Mouse (Mus musculus): ENCODE measurements around the gene Fam117a.

The Fam117a gene

DNA sequence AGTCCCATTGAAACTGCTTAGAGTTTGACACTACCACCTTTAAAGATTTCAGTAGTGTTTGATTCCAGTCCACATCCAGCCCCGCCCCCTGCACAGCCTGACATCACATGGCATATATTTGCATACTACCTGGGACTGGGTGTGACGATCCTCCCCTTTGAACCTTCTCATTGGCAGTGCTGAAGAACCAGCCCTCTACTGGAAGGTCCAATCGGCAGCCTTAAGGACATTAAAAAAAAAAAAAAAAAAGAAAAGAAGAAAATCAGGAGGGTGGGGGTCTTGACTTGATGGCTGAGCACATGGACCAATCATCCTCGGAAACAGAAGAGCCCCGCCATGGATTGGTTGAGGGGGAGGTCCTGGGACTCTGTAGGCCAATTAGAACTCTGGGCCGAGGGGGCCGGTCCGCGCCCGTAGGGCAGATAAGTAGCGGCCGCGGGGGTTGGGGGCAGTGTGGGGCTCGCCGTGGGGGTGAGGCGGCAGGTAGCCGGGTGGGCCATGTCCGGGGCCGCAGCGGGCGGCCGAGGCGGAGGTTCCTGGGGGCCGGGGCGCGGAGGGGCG lies at the start of gene Fam117a:
Fam117a (plus strand) TSS at position 451 of the 561 bp plus-strand sequence.
- DNase-seq (ENCODE audit: low read depth, low spot score) = peak; percentile 98

DNA sequence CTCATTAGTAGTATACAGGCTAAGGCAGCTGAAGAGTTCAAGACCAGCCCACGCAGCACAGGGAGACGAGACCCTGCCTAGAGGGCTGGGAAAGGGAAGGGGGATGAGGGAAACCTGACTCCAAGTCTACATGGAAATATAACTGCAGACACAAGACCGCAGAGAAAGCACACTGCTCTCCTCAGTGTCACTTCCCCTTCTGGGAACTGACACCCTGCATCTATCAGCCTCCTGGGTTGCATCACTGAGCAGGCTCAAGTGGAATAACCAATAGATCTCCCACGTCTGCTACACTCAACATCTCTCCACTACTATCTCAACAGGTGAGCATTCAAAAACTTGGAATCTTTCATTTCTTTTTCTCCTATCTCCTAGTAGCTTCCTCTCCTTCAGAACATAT lies 44.8 kb upstream of the Fam117a start:
- no peak for DNase-seq (ENCODE audit: low read depth, low spot score)

DNA sequence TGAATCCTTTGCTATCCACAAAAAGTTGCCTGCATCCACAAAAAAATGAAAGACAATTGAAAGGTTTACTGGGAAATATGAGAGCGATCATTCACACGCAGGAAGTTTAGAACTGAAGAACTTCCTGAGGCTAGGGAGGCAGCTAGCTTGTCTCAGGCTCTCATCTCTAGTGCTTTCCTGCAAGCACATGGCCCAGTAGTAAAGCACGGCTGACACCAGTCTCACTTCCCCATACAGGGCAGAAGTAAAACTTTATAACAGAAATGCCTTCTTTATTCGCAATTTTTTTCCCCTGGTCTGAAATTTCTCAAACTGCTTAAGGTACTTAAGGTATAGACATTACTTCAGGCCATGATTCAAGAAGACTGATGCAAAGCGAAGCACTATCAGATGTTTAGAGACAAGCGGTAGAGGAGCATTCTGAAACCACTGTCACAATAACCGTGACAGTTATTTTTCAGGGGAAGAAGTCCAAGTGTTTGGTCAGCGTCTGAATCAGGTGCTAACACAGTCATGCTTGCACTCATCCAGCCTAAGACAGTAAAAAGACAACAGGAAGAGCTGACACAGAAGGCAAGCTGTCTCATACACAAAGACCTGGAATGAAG lies 43.7 kb upstream of the Fam117a start:
- no peak for DNase-seq (ENCODE audit: low read depth, low spot score)

DNA sequence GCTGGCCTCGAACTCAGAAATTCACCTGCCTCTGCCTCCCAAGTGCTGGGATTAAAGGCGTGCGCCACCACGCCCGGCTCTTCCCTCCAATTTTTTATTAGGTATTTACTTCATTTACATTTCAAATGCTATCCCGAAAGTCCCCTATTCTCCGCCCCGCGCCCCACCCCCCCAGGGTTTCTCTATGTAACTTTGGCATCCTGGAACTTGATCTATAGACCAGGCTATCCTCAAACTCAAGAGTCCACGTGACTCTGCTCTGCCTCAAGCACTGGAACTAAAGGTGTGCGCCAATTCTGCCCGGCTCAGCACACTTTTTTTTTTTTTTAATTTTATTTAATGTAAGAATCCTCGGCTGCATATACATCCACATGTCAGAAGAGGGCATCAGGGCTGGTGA lies 41.1 kb upstream of the Fam117a start:
- DNase-seq (ENCODE audit: low read depth, low spot score) = peak; percentile 88

DNA sequence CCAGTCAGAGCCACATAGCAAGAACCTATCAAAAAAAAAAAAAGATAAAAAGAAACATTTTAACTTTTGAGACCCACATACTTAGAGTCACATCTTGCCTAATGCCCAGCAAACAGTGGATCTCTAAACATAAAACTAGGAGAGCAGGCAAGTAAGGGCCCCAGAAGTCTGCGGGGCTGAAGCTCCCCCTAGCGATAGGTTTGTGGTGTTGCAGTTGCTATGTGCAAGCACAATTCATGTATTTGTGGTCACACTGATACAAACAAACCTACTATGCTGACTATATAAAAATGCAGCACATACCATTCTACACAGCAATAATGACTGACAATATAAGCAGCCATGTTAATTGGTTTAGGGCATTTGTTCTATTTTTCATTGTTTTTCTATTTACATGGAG lies 38.7 kb upstream of the Fam117a start:
- DNase-seq (ENCODE audit: low read depth, low spot score) = peak; percentile 77

DNA sequence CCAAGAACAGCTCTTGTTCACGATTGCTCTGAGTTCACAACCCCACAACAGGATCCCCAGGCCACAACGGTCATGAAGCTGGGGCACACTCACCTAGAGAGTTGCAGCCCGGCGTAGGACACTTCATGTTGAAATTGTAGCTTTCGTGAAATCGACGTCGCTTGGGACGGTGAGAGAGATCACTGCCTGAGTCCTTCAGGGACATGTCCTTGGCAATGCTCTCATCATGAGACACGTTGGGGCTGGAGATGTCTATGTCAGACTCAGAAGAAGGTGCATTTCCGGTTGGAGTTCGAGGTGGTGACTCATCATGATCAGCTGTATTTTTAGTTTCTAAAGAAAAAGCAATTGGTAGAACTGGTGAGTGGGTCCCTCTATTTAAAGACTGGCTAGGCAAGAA lies 36.9 kb upstream of the Fam117a start:
- DNase-seq (ENCODE audit: low read depth, low spot score) = no peak

DNA sequence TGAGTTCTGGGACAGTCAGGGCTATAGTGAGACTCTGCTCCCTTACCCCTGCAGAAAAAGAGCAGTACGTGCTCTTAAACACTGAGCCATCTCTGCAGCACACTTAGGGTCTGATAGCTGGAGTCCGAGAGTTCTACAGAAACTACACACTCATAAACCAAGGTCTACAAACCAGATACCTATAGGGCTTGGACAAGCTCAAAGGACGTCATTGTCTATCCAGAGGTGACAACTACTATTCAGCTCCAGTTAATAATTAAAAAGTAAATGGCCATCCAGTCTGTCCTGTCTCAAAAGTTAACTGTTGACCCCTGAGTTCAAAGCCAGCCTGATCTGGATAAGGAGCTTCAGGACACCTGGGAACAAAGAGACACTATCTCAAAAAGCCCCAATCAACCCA lies 35.0 kb upstream of the Fam117a start:
- no peak for DNase-seq (ENCODE audit: low read depth, low spot score)

DNA sequence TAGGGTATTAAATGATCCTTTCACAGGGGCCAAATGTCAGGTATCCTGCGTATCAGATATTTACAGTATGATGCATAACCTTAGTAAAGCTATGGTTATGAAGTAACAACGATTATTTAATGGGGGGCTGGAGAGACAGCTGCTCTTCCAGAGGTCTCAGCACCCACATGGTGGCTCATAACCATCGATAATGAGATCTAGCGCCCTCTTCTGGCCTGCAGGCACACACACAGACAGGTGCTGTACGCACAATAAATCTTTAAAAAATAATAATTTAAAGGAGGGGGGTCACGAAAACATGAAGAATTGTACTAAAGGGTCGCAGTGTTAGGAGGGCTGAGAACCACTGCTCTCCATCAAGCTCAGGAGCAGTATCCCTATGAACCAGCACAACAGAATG lies 31.2 kb upstream of the Fam117a start:
- peak; percentile 66 for DNase-seq (ENCODE audit: low read depth, low spot score)

DNA sequence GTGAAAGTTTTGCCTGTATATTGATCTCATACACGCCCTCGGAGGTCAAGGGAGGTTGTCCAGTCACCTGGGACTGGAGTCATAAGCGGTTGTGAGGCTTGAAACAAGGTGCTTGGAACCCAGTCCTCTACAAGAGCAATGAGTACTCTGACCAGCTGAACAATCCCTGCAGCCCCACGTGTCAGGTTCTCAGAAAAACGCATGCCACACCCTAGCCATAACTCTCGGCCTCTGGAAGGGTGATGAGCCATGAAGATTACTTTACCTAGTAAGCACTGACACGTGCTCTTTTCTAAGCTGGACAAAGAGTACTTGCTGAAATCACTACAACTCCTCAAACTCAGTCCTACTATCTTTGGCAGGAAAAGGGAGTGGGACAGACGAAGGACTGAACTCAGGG lies 29.3 kb upstream of the Fam117a start:
- DNase-seq (ENCODE audit: low read depth, low spot score) = no peak

DNA sequence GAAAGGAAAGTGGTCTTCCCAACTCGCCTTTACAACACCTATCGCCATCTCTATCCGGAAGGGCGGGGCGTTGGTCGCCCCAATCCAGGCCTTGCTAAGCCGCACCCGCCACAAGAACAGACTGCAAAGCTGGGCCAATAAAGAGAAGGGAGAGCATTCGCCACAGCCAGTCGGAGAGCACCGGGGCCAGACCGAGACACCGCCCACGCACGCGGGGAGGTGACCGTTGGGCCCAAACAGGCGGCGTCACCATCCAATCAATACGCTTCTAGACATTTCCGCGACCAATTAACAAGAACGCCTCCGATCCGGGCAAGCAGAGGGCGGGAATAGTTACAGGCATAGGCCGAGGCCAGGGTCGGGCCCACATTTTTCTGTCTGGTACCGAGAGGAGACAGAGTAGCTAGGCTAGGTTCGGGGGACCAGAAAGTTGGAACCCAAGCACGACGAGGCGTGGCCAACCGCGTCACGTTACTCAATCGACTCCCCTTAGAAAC lies 27.3 kb upstream of the Fam117a start:
- peak; percentile 99 for DNase-seq (ENCODE audit: low read depth, low spot score)

DNA sequence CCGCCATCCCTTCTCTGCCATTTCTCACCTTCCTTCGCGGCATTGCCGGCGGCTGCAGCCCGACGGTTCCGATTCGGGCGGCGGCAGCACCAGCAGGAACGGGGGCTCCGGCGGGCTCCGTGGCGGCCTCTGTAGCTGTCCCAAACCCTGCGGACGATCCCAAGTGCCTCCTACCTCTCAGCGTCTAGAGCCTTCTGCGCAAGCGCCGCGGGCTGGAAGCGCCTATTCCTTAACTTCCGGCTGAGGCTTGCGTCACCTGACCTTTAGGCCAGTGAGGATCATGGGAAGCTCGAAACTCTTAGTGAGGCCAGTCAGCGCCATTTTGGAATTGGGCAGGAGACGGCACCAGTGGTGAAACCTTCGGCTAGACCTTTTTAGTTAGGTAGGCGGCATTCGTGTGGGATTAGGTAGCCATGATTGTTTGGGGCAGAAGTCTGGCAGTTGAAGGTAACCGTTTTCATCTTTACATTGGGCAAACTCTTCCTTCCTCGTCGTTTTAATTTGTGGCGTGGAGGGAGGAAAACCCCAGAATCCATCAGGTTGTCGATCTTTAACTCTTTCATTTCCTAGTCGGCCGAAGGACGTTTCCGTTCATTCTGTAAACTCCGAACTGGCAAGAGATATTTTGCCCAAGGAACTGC lies 26.7 kb upstream of the Fam117a start, which contains the start of gene Kat7:
Kat7 (minus strand) TSS at position 240 of the 641 bp plus-strand sequence.
- DNase-seq (ENCODE audit: low read depth, low spot score) = peak; percentile 100

DNA sequence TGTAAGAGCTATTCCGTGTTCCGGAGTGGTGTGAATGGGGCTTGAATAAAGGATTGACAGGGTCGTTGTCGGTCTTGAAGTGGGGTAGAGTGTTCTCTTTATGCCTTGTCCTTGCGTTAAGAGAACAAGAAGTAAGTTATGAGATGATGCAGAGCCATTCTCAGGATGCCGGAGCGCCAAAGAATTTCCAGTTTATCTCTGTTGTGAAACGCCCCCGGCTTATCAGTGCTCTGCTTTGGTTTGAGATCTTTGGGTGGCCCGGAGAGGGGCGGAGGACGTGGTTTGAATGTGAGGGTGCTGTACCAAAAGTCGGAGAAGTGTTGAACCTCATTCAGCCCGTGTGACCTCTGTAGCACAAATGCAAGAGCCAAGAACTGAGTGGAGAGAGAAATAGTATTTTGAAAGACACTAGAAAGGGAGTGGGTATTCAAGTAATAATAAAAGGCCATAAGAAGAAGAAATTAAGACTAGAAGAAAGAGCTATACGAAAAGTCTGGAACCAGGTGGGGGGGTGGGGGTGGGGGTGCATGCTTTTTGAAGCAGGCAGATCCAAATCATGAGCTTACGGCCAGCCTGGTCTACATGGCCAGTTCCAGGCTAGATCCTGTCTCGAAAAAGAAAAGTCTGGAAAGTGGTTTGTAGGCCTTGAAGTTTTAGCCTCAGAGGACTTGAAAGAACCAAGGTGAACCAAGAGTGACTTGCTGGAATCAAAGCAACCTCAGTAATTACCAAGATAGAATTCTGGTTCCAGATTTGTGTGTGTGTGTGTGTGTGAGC lies 26.0 kb upstream of the Fam117a start:
- DNase-seq (ENCODE audit: low read depth, low spot score) = peak; percentile 53

DNA sequence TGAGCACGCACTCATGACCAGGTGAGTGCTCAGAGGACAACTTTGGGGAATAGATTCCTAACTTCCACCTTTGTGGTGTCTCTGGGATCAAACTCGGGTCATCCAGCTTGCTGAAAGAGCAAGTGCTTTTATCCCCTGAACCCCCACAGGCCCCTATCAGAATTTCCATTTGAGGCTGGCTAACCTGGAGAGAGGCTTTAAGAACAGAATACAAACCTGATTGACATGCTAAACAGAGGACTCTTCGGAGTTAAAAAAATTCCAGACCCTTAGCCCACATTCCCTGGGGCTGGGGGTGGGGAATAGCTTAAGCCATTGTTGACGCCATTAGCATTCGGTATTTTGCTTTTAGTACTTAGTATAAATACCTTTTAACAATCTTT lies 25.4 kb upstream of the Fam117a start:
- DNase-seq (ENCODE audit: low read depth, low spot score) = peak; percentile 91

DNA sequence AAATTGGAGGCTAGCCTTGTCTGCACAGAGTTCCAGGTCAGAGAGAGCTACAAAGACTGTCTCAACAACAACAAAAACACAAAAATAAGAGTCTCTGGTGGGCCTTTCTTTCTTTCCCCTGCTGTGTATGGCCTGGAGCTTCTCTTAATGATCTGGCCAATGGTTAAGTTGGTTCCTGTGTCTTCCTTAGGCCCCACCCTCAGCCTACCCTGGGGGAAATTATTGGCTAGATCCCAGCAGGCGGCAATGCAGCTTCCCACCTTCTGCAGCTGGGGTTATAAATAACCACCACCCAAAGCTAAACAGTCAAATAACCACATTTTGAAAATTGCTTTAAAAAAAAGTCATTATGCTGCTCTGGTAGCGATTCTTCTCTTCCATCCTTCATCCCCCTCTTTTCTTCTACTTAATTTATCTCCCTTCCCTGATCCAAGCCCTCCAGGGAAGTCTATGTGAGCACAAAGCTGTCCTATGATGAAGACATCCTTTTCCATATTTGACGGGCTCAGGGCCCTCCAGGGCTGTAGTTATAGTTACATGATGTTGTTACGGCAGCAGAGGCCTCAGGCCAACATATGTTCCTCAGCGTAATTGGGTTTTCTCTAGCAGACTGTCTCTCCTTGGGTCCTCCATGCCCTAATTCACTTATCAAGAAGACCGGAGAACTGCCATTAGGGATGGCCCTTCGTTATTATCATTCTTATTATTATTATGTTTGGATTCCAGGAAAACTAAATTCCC lies 21.4 kb upstream of the Fam117a start:
- peak; percentile 46 for DNase-seq (ENCODE audit: low read depth, low spot score)

DNA sequence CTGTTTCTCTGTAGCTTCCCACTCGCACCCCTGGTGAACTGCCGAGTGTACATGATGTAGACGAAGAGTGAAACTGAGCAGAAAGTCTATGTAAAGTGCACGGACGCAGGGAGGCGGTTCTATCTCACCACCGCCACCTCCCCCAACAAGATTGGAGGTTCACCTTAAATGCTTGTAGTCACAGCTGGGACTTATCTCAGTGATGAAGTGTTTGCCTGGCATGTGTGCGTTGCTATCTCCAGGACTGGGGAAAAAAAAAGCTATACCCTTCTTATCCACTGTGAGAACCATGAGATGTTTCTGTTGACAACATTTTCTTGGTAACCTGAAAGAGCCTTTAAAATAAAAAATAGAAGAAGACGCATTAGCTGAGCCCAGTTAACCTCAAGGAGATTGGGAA lies 18.7 kb upstream of the Fam117a start:
- DNase-seq (ENCODE audit: low read depth, low spot score) = no peak

DNA sequence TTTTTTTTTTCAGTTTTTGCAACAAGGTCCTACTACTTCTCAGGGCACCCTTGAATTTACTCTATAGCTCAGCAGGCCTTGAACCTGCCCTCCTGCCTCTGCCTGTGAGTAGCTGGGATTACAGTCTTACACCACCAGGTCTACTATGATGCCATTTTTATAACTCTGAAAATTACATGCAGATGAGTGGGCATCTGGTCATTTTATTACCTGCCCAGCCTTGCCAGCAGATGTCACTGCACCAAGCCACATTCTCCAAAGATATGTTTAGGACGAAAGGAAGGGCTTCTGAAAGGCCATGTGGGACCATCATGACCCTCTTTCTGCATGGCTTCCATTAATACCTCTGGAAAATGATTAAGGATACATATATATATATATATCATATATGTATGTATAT lies 17.3 kb upstream of the Fam117a start:
- no peak for DNase-seq (ENCODE audit: low read depth, low spot score)

DNA sequence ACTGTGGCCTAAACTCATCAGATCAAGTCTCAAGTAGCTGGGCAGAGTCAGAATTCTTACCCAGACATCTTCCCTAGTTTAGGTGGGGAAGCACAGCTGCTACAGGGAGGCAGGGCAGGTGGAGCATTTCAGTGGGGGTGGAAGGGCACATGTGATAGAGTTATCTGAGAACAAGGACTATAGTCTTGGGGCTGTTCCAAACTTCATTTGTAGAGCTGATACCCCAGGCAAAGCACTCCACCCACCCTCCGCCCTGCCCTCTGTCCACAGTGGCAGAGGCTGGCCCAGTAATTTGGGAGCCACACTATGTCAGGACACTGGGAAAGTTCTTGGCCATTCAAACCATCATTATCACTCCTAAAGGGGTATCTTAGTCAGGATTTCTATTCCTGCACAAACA lies 16.8 kb upstream of the Fam117a start:
- no peak for DNase-seq (ENCODE audit: low read depth, low spot score)

DNA sequence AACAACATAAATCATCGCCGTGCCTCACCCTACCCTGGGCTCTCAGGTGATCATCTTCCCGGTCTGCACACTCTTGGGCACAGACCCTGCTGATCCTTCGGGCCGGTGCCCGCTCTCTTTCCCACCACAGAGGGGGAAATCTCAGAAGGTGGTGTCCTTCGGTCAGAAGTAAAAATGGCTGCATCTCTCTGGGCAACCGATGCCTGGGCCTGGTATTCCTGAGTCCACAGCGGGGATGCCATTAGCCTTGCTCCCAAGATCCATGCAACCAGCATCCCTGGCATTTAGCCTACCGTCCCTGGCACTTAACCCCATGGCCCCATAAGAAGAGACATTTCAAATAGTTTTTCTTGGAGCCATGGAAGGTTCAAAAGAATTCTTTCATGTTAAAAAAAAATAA lies 12.6 kb upstream of the Fam117a start:
- no peak for DNase-seq (ENCODE audit: low read depth, low spot score)

DNA sequence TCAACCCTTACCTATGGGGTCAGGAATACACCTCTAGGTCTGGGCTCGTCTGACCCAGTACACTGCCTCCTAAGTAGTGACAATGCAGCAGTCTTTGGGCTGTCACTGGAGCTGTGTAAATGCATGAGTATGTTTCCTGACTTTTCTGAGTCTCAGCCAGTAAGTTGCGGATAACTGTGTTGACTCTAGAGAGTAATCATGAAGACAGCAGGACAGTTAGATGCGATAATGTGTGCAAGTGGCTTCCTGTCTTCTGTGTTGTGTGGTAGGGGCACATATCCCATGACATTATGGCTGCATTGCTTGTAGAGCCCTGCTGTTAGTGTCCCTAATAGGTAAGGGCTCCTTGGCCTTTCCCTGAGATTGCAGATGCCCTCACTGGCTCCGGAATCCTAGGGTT lies 11.0 kb upstream of the Fam117a start:
- DNase-seq (ENCODE audit: low read depth, low spot score) = no peak

DNA sequence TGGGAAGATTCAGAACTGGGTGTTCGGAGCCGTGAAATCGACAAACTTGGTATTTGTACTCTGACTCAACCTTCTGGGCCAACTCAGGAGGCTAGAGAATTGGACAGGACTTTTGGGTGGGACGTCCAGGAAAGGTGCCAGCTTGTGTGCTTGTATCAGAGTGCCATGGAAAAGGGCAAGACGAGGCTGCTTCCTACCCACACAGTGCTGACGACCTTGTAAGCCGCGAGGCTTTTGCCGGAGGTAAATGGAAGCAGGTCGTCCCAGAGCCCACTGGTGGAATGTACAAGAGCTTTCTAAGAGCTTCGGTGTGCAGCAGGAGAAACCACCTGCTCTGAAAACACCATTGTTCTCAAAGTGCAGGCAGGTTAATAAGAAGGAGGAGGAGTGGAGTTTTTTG lies 10.6 kb upstream of the Fam117a start:
- DNase-seq (ENCODE audit: low read depth, low spot score) = no peak

DNA sequence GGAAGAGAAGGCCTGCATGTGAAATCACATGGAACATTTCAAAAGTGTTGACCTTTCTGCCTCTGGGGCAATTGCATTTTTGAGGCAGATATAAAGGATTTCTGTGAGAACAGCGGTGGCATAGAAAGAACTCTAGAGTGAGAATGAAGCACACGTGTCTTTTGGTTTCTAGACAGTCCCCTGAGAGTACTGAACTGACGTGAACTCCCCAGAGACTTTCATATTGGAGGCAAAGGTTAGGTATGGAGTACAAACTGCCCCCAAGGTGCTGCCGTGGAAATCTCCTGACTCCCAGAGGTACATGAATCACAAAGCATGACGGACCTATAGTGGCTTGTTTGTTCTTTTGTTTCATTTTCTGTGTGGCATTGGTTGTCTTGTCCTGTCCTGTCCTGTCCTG lies 8.2 kb upstream of the Fam117a start:
- DNase-seq (ENCODE audit: low read depth, low spot score) = no peak

DNA sequence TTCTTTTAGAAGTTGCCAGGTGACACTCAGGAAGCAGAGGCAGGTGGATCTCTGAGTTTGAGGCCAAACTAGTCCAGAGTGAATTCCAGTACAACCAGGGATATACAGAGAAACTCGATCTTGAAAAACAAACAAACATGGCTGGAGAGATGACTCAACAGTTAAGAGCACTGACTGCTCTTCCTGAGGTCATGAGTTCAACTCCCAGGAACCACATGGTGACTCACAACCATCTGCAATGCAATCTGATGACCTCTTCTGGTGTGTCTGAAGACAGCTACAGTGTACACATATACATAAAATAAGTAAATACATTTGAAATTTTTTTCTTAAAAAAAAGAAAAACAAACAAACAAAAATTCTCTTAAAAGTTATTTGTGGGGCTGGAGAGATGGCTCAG lies 6.2 kb upstream of the Fam117a start:
- no peak for DNase-seq (ENCODE audit: low read depth, low spot score)
